Mouse (Mus musculus): Measurements from ENCODE around the gene Syt7.

DNA sequence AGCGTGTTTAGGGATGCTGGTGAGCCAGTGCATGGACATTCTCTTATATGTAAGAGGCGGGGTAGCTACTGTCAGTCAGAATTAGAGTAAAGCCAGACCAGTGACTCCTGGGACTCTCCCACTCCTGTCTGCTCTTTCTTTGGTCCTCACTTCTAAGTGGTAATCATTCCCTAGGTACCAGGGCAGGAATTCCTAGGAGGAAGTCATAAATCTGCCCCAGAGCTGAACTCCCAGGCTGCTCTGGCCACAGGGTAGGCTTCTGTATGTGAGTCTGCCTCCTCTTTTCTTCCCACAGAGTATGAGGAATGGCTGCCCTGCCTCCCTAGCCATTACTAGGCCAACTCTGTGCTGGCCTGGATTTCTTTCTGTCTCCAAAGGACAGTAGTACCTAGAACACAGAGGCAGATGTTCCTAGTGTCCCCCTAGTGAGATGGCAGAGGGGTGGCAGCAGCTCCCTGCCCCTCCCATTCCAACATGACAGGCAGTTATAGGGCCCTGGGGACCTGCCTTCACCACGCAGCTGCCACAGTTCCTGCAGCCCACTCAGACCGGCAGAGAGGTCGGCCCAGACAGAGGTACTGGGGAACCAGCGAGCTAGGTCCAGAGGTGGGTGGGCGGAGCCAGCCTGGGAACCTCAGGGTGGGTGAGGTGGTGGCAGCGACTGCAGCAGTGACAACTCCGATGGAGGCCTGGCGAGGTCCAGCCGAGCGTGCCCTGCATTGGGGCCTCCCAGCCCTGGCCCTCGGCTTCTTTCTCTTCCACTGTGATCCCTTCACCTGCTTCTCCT is 36.8 kb downstream of the Syt7 start:
- TF ChIP-seq GATA1 (IDR thresholded peaks at IDR 0.05; ENCODE audit: borderline replicate concordance, low read length), result no peak
- TF ChIP-seq FLI1 (IDR thresholded peaks at IDR 0.05; ENCODE audit: low read length), result no peak
